Mouse (Mus musculus) heart, adult 8-10 months (tissue): ENCODE data around the gene Zer1. TPM values are rescaled to one million over a fixed set of nuclear protein-coding genes. Genes with fewer than 3 reads are reported as not detected.

Experiments used
- DNase-seq: peaks from one replicate; pipeline ENCODE4 v3.0.0; 2022; ENCODE audit warnings: low spot score
- total RNA-seq, 4 experiments: library from RNA; stranded (reverse); gene quantifications; 2 replicates each; pipeline ENCODE4 v1.2.4; 2022

The Zer1 gene
- total RNA-seq, 4 experiments from 2014 or later: 24.9 to 27.6 (median 25.8) TPM

DNA sequence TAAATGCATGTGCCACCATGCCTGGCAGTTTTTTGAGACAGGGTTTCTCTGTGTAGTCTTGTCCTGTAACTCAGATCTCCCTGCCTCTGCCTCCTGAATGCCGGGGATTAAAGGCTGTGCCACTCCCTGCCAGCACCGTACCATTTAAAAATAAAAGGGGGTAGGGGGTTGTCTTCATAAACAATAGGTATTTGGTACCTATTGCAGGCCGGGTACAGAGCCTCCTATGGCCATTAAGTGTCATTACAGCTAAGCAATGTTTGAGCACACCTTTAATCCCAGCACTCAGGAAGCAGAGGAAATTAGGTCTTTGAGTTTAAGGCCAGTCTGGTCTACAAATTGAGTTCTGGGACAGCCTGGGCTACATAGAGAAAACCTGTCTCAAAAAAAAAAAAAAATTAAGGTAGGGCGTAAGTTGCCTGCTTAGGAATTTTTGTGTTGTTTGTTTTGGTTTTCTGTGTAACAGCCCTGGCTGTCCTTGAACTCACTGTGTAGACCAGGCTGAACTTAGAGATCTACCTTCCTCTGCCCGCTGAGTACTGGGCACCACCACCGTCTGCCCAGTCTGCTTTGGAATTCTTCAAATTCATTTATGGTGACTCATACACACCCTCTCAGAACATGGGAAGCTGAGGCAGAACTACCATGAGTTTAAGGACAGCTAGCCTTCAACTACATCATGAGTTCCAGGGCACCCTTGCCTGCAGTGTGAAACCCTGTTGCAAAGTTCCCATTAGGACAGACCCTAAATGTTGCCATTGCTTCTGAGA lies 72.2 kb downstream of the Zer1 start:
- no peak for DNase-seq

DNA sequence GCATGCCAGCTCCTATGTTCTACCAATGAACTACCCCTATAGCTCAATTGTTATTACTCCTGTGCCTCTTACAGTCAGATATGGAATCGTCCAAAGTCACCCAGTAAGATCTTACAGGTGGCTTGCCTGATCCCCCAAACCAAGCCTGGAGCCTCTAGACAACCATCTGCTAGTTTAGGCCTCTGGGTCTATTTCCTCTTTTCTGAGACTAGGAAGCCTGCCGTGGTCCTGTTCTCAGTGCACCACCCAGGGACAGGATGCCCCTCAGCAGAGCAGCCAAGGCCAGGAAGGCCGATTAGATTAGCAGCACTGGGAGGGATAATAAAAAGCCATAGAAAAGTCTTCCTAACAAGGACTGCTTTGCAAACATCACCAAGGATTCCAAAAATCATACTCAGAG lies 74.6 kb downstream of the Zer1 start:
- no peak for DNase-seq

DNA sequence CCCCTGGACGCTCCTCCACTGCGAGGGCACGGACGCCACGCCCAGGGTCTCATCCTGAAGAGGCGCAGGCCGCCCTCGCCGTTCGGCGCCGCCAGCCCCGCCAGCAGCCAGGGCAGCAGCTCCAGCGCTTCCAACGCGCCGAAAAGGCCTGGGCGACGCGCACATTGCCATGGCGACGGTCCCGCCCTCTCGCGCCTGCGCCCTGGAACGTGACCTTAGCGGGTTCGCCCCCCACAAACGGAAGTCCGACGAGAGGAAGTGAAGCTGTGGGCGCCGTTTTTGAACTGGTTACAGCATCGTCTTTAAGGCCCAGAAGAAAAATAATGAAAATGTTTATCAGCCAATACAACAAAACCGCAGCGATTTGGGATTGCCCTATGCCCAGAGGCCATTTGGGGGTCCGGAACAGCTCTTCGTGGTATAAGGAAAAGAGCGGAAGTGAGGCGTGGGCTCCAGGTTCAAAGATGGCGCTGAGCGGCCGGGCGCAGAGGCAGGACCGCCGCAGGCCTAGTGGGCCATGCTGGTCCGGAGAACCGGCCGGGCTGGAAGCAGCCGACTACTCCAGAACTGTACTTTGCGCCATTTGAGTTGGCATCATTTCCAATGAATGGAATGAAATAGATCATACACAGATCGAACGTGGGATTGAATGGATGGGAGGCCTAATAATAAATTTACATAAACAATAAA lies 75.5 kb downstream of the Zer1 start, which contains the start of gene Wdr34:
Gene Wdr34 (minus strand): TSS at position 183 of the 690 bp plus-strand sequence.
- peak; percentile 97 for DNase-seq

DNA sequence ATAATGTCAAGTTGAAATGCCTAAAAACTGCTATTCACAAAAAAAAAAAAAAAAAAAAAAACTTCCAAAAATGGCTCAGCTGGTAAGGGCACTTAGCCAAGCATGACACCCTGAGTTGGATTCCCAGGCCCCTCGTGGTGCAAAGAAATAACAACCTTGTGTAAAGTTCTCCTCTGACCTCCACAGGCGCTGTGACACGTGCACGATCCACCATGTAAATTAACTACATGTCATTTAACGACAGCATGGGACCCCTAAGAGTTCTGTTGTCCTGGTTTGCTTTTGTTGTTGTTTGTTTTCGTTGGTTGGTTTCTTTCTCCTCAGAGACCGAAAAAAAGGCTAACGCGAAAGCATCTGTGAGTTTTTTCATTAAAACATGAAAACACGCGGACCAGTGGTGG lies 76.3 kb downstream of the Zer1 start:
- no peak for DNase-seq

Other genes with a start within 250 kb of the Zer1 start
- gene Odf2, start 235.4 kb downstream of the Zer1 start, total RNA-seq: 10 to 100 TPM; 17.0 to 28.1 (median 19.8) TPM
- gene Gle1, start 189.2 kb downstream of the Zer1 start, total RNA-seq: 10 to 100 TPM; 21.4 to 26.2 (median 24.5) TPM
- gene Sptan1, start 159.0 kb downstream of the Zer1 start, total RNA-seq: 100 to 1,000 TPM; 137 to 180 (median 163) TPM
- gene Wdr34, start 75.7 kb downstream of the Zer1 start, total RNA-seq: 1 to 10 TPM; 6.5 to 9.2 (median 7.8) TPM
- 100 to 1,000 TPM in 2 of 4 experiments, 10 to 100 TPM in 2; 98.3 to 109 (median 100) TPM for gene Set, start 67.2 kb downstream of the Zer1 start, total RNA-seq
- 10 to 100 TPM in 2 of 4 experiments, 1 to 10 TPM in 2; 9.0 to 11.2 (median 10.1) TPM for gene Pkn3, start 46.9 kb downstream of the Zer1 start, total RNA-seq
- gene Zdhhc12, start 30.9 kb downstream of the Zer1 start, total RNA-seq: 1 to 10 TPM; 2.3 to 4.1 (median 3.6) TPM
- 10 to 100 TPM; 14.8 to 19.9 (median 17.6) TPM for gene Tbc1d13, start 9.2 kb upstream of the Zer1 start, total RNA-seq
- 100 to 1,000 TPM in 1 of 4 experiments, 10 to 100 TPM in 3; 93.9 to 101 (median 96.8) TPM for gene Endog, start 46.9 kb upstream of the Zer1 start, total RNA-seq
- gene Spout1, start 53.9 kb upstream of the Zer1 start, total RNA-seq: 1 to 10 TPM; 5.3 to 6.3 (median 6.0) TPM
- gene Kyat1, start 81.3 kb upstream of the Zer1 start, total RNA-seq: 10 to 100 TPM; 32.6 to 36.9 (median 34.7) TPM
- gene Lrrc8a, start 113.1 kb upstream of the Zer1 start, total RNA-seq: 10 to 100 TPM; 50.2 to 66.4 (median 61.0) TPM
- gene Gm28035, start 116.0 kb upstream of the Zer1 start, total RNA-seq: 1 to 10 TPM; 1.8 to 6.1 (median 3.6) TPM
- gene Phyhd1, start 141.6 kb upstream of the Zer1 start, total RNA-seq: 100 to 1,000 TPM in 3 of 4 experiments, 10 to 100 TPM in 1; 97.7 to 135 (median 112) TPM
- gene Gm28038, start 156.5 kb upstream of the Zer1 start, total RNA-seq: 1 to 10 TPM in 2 of 4 experiments, not detected in 2; 1.3 to 3.7 TPM
- 10 to 100 TPM; 20.8 to 25.2 (median 24.1) TPM for gene Dolk, start 161.7 kb upstream of the Zer1 start, total RNA-seq
- gene Nup188, start 161.8 kb upstream of the Zer1 start, total RNA-seq: 10 to 100 TPM; 15.3 to 19.8 (median 16.4) TPM
- gene Sh3glb2, start 234.8 kb upstream of the Zer1 start, total RNA-seq: 10 to 100 TPM; 37.2 to 45.5 (median 41.6) TPM
- gene Miga2, start 239.6 kb upstream of the Zer1 start, total RNA-seq: 10 to 100 TPM; 66.5 to 76.0 (median 71.4) TPM